Mouse (Mus musculus) lung, adult 2 months (tissue): Measurements from ENCODE around the gene Mrap.

Source experiments
- CTCF ChIP-seq: fragments of 200-500 bp; IDR thresholded peaks from 2 replicates; pipeline ENCODE4 v1.5.1; 2011; ENCODE audit warnings: mild to moderate bottlenecking, low read length, control low read depth; ENCODE audit not compliant: insufficient read depth
- POLR2A ChIP-seq: fragments of 200-500 bp; IDR thresholded peaks from 2 replicates; pipeline ENCODE4 v1.6.1; 2011; ENCODE audit warnings: low read depth, mild to moderate bottlenecking, control low read depth, low read length, borderline replicate concordance; ENCODE audit errors: extremely low read depth

DNA sequence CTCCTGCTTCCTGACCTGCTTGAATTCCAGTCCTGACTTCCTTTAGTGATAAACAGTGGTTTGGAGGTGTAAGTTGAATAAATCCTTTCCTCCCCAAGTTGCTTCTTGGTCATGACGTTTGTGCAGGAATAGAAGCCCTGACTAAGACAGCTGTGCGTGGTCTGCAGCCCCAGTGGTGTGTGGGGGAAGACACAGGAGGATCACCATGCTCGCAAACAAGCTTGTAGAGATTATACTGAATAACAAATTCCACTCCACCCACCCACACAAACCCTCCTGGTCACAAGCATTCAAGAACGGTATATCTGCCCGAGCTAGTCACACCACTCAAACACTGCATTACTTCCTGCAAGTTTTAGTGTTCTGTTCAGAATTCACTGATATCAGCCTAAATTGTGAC lies 54.1 kb downstream of the Mrap start:
- TF ChIP-seq POLR2A (no peak), CTCF (no peak)
